Mouse (Mus musculus) liver, postnatal 0 days (tissue): ENCODE results near the gene Synpo2l. TPM values are rescaled to one million over a fixed set of nuclear protein-coding genes. Genes with fewer than 3 reads are reported as not detected.

Source experiments
- ATAC-seq: fragments of 200-750 bp; cut with Nextera tagmentation; 2 replicates; pipeline ENCODE4 v1.8.0; 2017; ENCODE audit warnings: mild to moderate bottlenecking, moderate library complexity
- DNase-seq: peaks from one replicate; pipeline ENCODE4 v3.0.0-alpha.2; 2016
- H3K27ac ChIP-seq: fragments of 300-500 bp; sonication (generic); 2 replicates; pipeline ENCODE4 v1.5.1; 2014; ENCODE audit warnings: antibody characterized with exemption, moderate library complexity, mild to moderate bottlenecking, low read depth
- H3K27me3 ChIP-seq: fragments of 300-500 bp; sonication (generic); 2 replicates; pipeline ENCODE4 v1.6.1; 2014; ENCODE audit warnings: low read length, control low read depth, mixed read lengths; ENCODE audit not compliant: insufficient read depth
- H3K36me3 ChIP-seq: fragments of 300-500 bp; sonication (generic); replicated peaks from 2 replicates; pipeline ENCODE4 v1.6.1; 2014; ENCODE audit warnings: mild to moderate bottlenecking, control low read depth, low read length, moderate library complexity, mixed read lengths; ENCODE audit not compliant: insufficient read depth
- H3K4me1 ChIP-seq: fragments of 300-500 bp; sonication (generic); 2 replicates; pipeline ENCODE4 v1.6.1; 2014; ENCODE audit warnings: antibody characterized with exemption, mild to moderate bottlenecking, control low read depth; ENCODE audit not compliant: insufficient read depth
- H3K4me2 ChIP-seq: fragments of 300-500 bp; sonication (generic); 2 replicates; pipeline ENCODE4 v1.6.1; 2014; ENCODE audit warnings: low read depth, mild to moderate bottlenecking, low read length, moderate library complexity, mixed read lengths
- H3K4me3 ChIP-seq: fragments of 300-500 bp; sonication (generic); 2 replicates; pipeline ENCODE4 v1.5.1; 2014; ENCODE audit warnings: low read depth, low read length
- H3K9ac ChIP-seq: fragments of 300-500 bp; sonication (generic); replicated peaks from 2 replicates; pipeline ENCODE4 v1.6.1; 2014; ENCODE audit warnings: mild to moderate bottlenecking, moderate library complexity
- H3K9me3 ChIP-seq: fragments of 300-500 bp; sonication (generic); 2 replicates; pipeline ENCODE4 v1.6.1; 2016; ENCODE audit warnings: mild to moderate bottlenecking, control low read depth, low read length, mixed read lengths
- CTCF ChIP-seq: sonication (generic); IDR thresholded peaks from 2 replicates; pipeline ENCODE4 v1.5.1; 2016; ENCODE audit warnings: antibody characterized with exemption, low read depth
- EP300 ChIP-seq: IDR thresholded peaks from 2 replicates; pipeline ENCODE4 v1.6.1; 2016; ENCODE audit warnings: antibody characterized with exemption, low read depth, mild to moderate bottlenecking
- WGBS: fragments of 180-500 bp; shearing (Covaris S2); extraction: QIAGEN DNeasy Blood & Tissue Kit; methylation state at CpG from one replicate; pipeline ENCODE4 v1.1.7; 2014; ENCODE audit not compliant: insufficient replicate concordance; 5-methylcytosine and 5-hydroxymethylcytosine counted together
- polyA plus RNA-seq: library from polyadenylated mRNA; unstranded; fragments of >200 nt; fragmentation: Nextera tagmentation; extraction: Ambion mirVana; gene quantifications from 2 replicates; pipeline ENCODE4 v1.2.1, GENCODE M21; 2015

The Synpo2l gene
- polyA plus RNA-seq, 1 experiment from 2014 or later, result 0.05 TPM

DNA sequence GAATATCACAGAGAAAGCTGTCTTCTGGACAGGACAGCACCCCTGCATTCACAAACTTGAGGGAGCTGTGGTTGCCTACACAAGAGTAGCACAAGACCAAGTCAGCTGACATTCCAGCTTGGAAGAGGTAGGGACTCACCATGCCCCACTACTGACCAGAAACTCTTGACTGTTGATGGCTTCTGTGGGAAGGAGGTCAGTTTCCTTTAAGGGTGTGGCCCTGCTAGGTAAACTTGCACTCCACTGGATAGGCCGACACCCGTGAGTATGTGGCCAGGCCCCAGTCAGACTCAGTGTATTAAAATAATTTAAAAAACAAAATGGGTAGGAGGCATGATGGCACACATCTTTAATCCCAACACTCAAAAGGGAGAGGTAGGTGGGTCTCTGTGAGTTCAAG is 32.6 kb downstream of the Synpo2l start:
- H3K9ac ChIP-seq, result no peak overlapping the region
- H3K4me1 ChIP-seq, result peaks cover 6% of the 10 kb centered on the region
- no peak overlapping the region for H3K27ac ChIP-seq
- no peaks in the 10 kb centered on the region for H3K36me3 ChIP-seq
- TF ChIP-seq EP300 (no peak), CTCF (no peak)
- no peak overlapping the region for H3K4me3 ChIP-seq
- DNase-seq, result no peak
- WGBS, result 74% methylated on average over 2 of the region's 2 CpGs
- no peak for ATAC-seq
- H3K4me2 ChIP-seq, result no peak overlapping the region
- H3K27me3 ChIP-seq, result no peaks in the 10 kb centered on the region
- no peaks in the 10 kb centered on the region for H3K9me3 ChIP-seq

GRCm38 (mm10) chr14:20631253-20631652 is 36.9 kb downstream of the Synpo2l start:
- Histone ChIP-seq H3K36me3 (no peaks in the 10 kb centered on the region), H3K4me2 (no peak overlapping the region), H3K9ac (no peak overlapping the region), H3K4me3 (no peak overlapping the region), H3K4me1 (no peaks in the 10 kb centered on the region), H3K27me3 (no peaks in the 10 kb centered on the region), H3K27ac (no peak overlapping the region), H3K9me3 (no peaks in the 10 kb centered on the region)
- DNase-seq (no peak), ATAC-seq (no peak)
- WGBS, result 45% methylated on average over 4 of the region's 4 CpGs
- TF ChIP-seq CTCF (no peak), EP300 (no peak)

- ATAC-seq (no peak), DNase-seq (no peak)
- no peak overlapping the region for H3K4me2 ChIP-seq
- H3K27ac ChIP-seq, result no peak overlapping the region
- TF ChIP-seq EP300 (no peak), CTCF (no peak)
- no peaks in the 10 kb centered on the region for H3K27me3 ChIP-seq
- no peak overlapping the region for H3K4me3 ChIP-seq
- 66% methylated on average over 3 of the region's 3 CpGs for WGBS
- H3K9ac ChIP-seq, result no peak overlapping the region
- H3K4me1 ChIP-seq, result no peaks in the 10 kb centered on the region
- no peaks in the 10 kb centered on the region for H3K9me3 ChIP-seq
- no peaks in the 10 kb centered on the region for H3K36me3 ChIP-seq
These were observed 41.2 kb downstream of the Synpo2l start for GRCm38 (mm10) chr14:20626971-20627370.

DNA sequence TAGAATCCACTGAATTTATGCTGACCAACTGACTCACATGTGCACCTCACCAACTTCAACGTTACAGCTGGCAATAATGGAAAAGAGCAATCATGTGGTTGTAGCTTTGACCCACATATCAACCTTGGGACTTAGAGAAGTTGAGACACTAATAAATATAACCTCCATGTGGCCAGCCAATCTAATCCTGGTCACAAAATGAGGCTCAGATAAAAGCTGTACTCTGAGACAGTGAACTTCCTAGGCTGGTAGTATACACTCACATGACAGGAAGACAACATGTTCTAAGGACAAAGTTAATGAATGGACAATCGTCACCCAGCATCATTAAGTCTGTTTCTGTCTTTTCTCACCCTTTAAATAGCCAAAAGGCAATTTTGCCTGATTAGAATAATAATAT is 41.7 kb downstream of the Synpo2l start:
- no peak for TF ChIP-seq CTCF
- TF ChIP-seq EP300, result no peak
- H3K9me3 ChIP-seq, result no peaks in the 10 kb centered on the region
- DNase-seq (no peak), ATAC-seq (no peak)
- H3K9ac ChIP-seq, result no peak overlapping the region
- H3K4me2 ChIP-seq, result no peak overlapping the region
- H3K36me3 ChIP-seq, result no peaks in the 10 kb centered on the region
- H3K4me3 ChIP-seq, result no peak overlapping the region
- H3K4me1 ChIP-seq, result no peaks in the 10 kb centered on the region
- no peak overlapping the region for H3K27ac ChIP-seq
- 76% methylated on average over 2 of the region's 2 CpGs for WGBS
- no peaks in the 10 kb centered on the region for H3K27me3 ChIP-seq

DNA sequence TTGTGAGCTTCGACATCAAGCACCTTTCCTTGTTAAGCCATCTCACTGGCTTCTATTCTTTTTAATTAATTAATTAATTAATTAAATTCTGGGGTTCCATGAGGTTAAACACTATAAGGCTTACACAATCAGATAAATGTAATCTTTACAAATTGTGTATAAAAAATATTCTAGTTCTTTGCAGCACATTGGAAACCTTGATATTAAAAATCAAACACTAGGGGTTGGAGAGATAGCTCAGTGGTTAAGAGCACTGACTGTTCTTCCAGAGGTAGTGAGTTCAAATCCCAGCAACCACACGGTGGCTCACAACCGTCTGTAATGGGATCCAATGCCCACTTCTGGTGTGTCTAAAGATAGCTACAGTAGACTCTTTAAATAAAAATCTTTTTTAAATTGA is 45.2 kb downstream of the Synpo2l start:
- no peaks in the 10 kb centered on the region for H3K36me3 ChIP-seq
- H3K9me3 ChIP-seq, result no peaks in the 10 kb centered on the region
- TF ChIP-seq EP300, result no peak
- TF ChIP-seq CTCF, result no peak
- no peaks in the 10 kb centered on the region for H3K27me3 ChIP-seq
- WGBS, result 87% methylated on average over 3 of the region's 3 CpGs
- no peak overlapping the region for H3K9ac ChIP-seq
- no peak overlapping the region for H3K4me3 ChIP-seq
- ATAC-seq, result no peak
- peaks cover 6% of the 10 kb centered on the region; the same call in 1 of the 2 replicates for H3K4me1 ChIP-seq
- H3K27ac ChIP-seq, result no peak overlapping the region
- H3K4me2 ChIP-seq, result no peak overlapping the region
- no peak for DNase-seq

DNA sequence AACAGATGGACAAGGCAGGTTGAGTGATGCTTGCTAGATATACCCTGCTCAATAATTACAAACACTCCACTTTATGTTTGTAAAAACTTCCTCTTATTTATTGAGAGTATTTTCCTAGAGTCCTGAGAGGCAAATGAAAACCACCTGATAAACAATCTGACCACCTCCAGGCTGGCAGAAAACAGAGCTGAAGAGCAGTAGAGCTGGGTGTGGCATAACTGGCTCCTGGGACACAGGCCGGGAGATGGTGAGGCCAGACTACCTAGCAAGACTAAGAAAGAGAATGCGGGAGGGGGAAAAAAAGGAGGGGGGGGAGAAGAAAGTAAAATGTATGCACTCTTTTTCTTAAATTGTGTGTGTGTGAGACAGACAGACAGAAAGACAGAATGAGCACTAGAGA is 45.7 kb downstream of the Synpo2l start:
- DNase-seq, result no peak
- no peak for ATAC-seq
- H3K9ac ChIP-seq, result no peak overlapping the region
- H3K4me2 ChIP-seq, result no peak overlapping the region
- H3K27ac ChIP-seq, result no peak overlapping the region
- WGBS, result 56% methylated on average over 2 of the region's 2 CpGs
- TF ChIP-seq EP300, result no peak
- TF ChIP-seq CTCF, result no peak
- peaks cover 6% of the 10 kb centered on the region; the same call in 1 of the 2 replicates for H3K4me1 ChIP-seq
- no peaks in the 10 kb centered on the region for H3K27me3 ChIP-seq
- H3K4me3 ChIP-seq, result no peak overlapping the region
- no peaks in the 10 kb centered on the region for H3K9me3 ChIP-seq
- H3K36me3 ChIP-seq, result no peaks in the 10 kb centered on the region

DNA sequence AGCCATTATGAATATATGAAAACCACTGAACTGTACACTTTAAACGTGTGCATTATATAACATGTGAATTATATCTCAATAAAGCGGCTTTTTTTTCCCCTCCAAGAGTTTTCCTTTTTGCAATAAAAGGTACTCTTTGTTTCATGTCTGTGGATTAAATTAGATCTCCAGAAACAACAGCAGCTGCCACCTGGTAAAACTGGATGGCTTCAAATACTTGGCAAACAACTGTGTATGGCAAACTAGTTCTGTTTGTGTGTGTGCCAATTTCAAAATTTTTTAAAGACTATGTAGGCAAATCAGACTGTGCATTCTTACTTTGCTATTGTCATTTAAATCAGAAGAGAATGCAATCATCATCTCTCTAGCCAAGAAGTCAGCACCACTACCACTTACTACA is 46.3 kb downstream of the Synpo2l start:
- Histone ChIP-seq H3K4me1 (peaks cover 6% of the 10 kb centered on the region; the same call in 1 of the 2 replicates), H3K36me3 (no peaks in the 10 kb centered on the region), H3K9me3 (no peaks in the 10 kb centered on the region), H3K27ac (no peak overlapping the region), H3K27me3 (no peaks in the 10 kb centered on the region), H3K9ac (no peak overlapping the region), H3K4me3 (no peak overlapping the region), H3K4me2 (no peak overlapping the region)
- no peak for DNase-seq
- no peak for ATAC-seq
- WGBS, result 78% methylated on average over 2 of the region's 2 CpGs
- TF ChIP-seq EP300, result no peak
- TF ChIP-seq CTCF, result no peak
